Mouse (Mus musculus): ENCODE results near the gene Ddx60.

DNA sequence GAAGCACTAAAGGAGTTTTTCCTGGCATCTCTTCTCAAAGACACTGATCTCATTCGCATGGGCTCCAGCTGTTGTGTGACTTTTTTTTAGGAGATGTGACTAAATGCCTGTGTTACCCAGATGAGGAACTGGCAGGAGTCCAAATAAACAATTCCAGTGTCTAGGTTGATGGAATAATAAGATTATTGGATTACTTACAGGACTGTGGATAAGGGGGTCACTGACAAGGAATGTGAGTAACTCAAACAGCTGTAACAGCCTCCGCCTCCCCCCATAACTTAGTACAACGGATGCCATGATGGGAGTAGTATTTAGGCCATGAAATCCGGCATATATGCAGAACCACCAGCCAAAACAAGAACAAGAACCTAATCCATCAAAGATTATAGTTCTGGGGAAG, 10.6 kb upstream of the Ddx60 start:
- TF ChIP-seq CTCF (IDR thresholded peaks at IDR 0.05; ENCODE audit: low read depth, low read length) (no peak), EP300 (IDR thresholded peaks at IDR 0.05; ENCODE audit: insufficient read depth, low read depth, low read length) (no peak), POLR2A (IDR thresholded peaks at IDR 0.05; ENCODE audit: insufficient read depth, low read length) (no peak)

Data from ES-Bruce4 (cell line).